Mouse (Mus musculus) liver, adult 2 months (tissue): ENCODE data around the gene Irgc1. TPM values are rescaled to one million over a fixed set of nuclear protein-coding genes. Genes with fewer than 3 reads are reported as not detected.
A peak's percentile ranks its signal among the peaks of the same experiment; 100 is the strongest.

ENCODE experiments used
- DNase-seq: peaks from one replicate; pipeline ENCODE4 v3.0.0-alpha.2; 2011; ENCODE audit warnings: low read depth, low spot score; ENCODE audit errors: extremely low read depth
- H3K27ac ChIP-seq: fragments of 200-500 bp; replicated peaks from 2 replicates; pipeline ENCODE4 v1.5.1; 2012; ENCODE audit warnings: low read depth, mild to moderate bottlenecking, control low read depth, inconsistent platforms, low read length; ENCODE audit not compliant: insufficient read depth
- H3K27me3 ChIP-seq: fragments of 200-500 bp; 2 replicates; pipeline ENCODE4 v1.6.1; 2012; ENCODE audit warnings: mild to moderate bottlenecking, moderate library complexity, low read length, inconsistent platforms; ENCODE audit not compliant: control insufficient read depth, insufficient read depth
- H3K36me3 ChIP-seq: fragments of 200-500 bp; 2 replicates; pipeline ENCODE4 v1.6.1; 2012; ENCODE audit warnings: low read length, inconsistent platforms; ENCODE audit not compliant: control insufficient read depth, insufficient read depth
- H3K4me1 ChIP-seq: fragments of 200-500 bp; 2 replicates; pipeline ENCODE4 v1.6.1; 2011; ENCODE audit warnings: low read length; ENCODE audit not compliant: control insufficient read depth, insufficient read depth
- H3K4me3 ChIP-seq: fragments of 200-500 bp; 2 replicates; pipeline ENCODE4 v1.5.1; 2011; ENCODE audit warnings: low read depth, mild to moderate bottlenecking, control low read depth, low read length, moderate library complexity; ENCODE audit not compliant: insufficient read depth
- H3K79me2 ChIP-seq: fragments of 200-500 bp; 2 replicates; pipeline ENCODE4 v1.6.1; 2012; ENCODE audit warnings: inconsistent platforms, mild to moderate bottlenecking, low read length, moderate library complexity; ENCODE audit not compliant: control insufficient read depth, insufficient read depth
- H3K9ac ChIP-seq: fragments of 200-500 bp; 2 replicates; pipeline ENCODE4 v1.6.1; 2012; ENCODE audit warnings: low read depth, mild to moderate bottlenecking, control low read depth, inconsistent platforms, low read length
- CTCF ChIP-seq: fragments of 200-500 bp; IDR thresholded peaks from 2 replicates; pipeline ENCODE4 v1.5.1; 2011; ENCODE audit warnings: low read depth, low read length, control low read depth
- POLR2A ChIP-seq: fragments of 200-500 bp; IDR thresholded peaks from 2 replicates; pipeline ENCODE4 v1.6.1; 2011; ENCODE audit warnings: low read length, control low read depth; ENCODE audit not compliant: insufficient read depth; ENCODE audit errors: extremely low read depth
- WGBS: fragments of 180-500 bp; shearing (Covaris S2); methylation state at CpG from one replicate; pipeline ENCODE4 v1.1.7; 2018; 5-methylcytosine and 5-hydroxymethylcytosine counted together
- polyA plus RNA-seq: library from polyadenylated mRNA; depleted of rRNA; stranded (reverse); fragments of >200 nt; gene quantifications from 2 replicates; pipeline ENCODE4 v1.2.3, GENCODE M21; 2012; rRNA removed
- total RNA-seq: library from RNA; depleted of rRNA; stranded (reverse); fragments of >200 nt; gene quantifications from 2 replicates; pipeline ENCODE4 v1.2.3, GENCODE M21; 2014; rRNA removed

Irgc1 gene
- total RNA-seq: not detected in 2 replicates
- 0.20 TPM in 1 of 2 replicates, not detected in the other for polyA plus RNA-seq

- WGBS: 65% methylated on average over 9 of the region's 9 CpGs
- H3K36me3 ChIP-seq: no peaks in the 10 kb centered on the region
- no peak within 1 kb of the TSS for H3K9ac ChIP-seq
- TF ChIP-seq CTCF (no peak), POLR2A (no peak)
- no peaks in the 10 kb centered on the region for H3K27me3 ChIP-seq
- no peaks in the 10 kb centered on the region for H3K79me2 ChIP-seq
- H3K4me1 ChIP-seq: no peaks in the 10 kb centered on the region
- H3K4me3 ChIP-seq: no peak within 1 kb of the TSS
- no peak within 1 kb of the TSS for H3K27ac ChIP-seq
- DNase-seq: no peak
Measured at GRCm38 (mm10) chr7:24451855-24452311, at the start of gene Irgc1. TSS of gene Irgc1 (minus strand) at chr7:24452297.

GRCm38 (mm10) chr7:24501492-24501891, 49.4 kb upstream of the Irgc1 start:
- no peak overlapping the region for H3K27ac ChIP-seq
- H3K4me1 ChIP-seq: peaks cover 11% of the 10 kb centered on the region
- no peak for DNase-seq
- H3K79me2 ChIP-seq: no peaks in the 10 kb centered on the region
- WGBS: 45% methylated on average over 21 of the region's 21 CpGs
- H3K4me3 ChIP-seq: no peak overlapping the region
- TF ChIP-seq POLR2A (no peak), CTCF (peak; percentile 56)
- no peak overlapping the region for H3K9ac ChIP-seq
- no peaks in the 10 kb centered on the region for H3K36me3 ChIP-seq
- H3K27me3 ChIP-seq: no peaks in the 10 kb centered on the region

GRCm38 (mm10) chr7:24500929-24501328, 48.8 kb upstream of the Irgc1 start:
- Histone ChIP-seq H3K27me3 (no peaks in the 10 kb centered on the region), H3K4me1 (peaks cover 9% of the 10 kb centered on the region), H3K27ac (no peak overlapping the region), H3K36me3 (no peaks in the 10 kb centered on the region), H3K9ac (no peak overlapping the region), H3K79me2 (no peaks in the 10 kb centered on the region), H3K4me3 (no peak overlapping the region)
- TF ChIP-seq POLR2A (no peak), CTCF (peak; percentile 60)
- 37% methylated on average over 7 of the region's 7 CpGs for WGBS
- no peak for DNase-seq

GRCm38 (mm10) chr7:24499856-24500577, 47.9 kb upstream of the Irgc1 start:
- Histone ChIP-seq H3K4me1 (peaks cover 4% of the 10 kb centered on the region), H3K4me3 (no peak overlapping the region), H3K36me3 (no peaks in the 10 kb centered on the region), H3K9ac (no peak overlapping the region), H3K27me3 (no peaks in the 10 kb centered on the region), H3K79me2 (no peaks in the 10 kb centered on the region), H3K27ac (no peak overlapping the region)
- WGBS: 9% methylated on average over 43 of the region's 43 CpGs
- peak; percentile 59 for DNase-seq
- no peak for TF ChIP-seq POLR2A

- TF ChIP-seq POLR2A (no peak), CTCF (no peak)
- H3K4me1 ChIP-seq: no peaks in the 10 kb centered on the region
Measured at GRCm38 (mm10) chr7:24488303-24488702, 36.2 kb upstream of the Irgc1 start.

GRCm38 (mm10) chr7:24487403-24487802, 35.3 kb upstream of the Irgc1 start:
- WGBS: 14% methylated on average over 3 of the region's 3 CpGs
- Histone ChIP-seq H3K79me2 (no peaks in the 10 kb centered on the region), H3K4me3 (no peak overlapping the region), H3K36me3 (no peaks in the 10 kb centered on the region), H3K9ac (no peak overlapping the region), H3K4me1 (no peaks in the 10 kb centered on the region), H3K27ac (no peak overlapping the region), H3K27me3 (no peaks in the 10 kb centered on the region)
- TF ChIP-seq CTCF (no peak), POLR2A (no peak)
- no peak for DNase-seq

More at GRCm38 (mm10) chr7:24488303-24488702, 36.2 kb upstream of the Irgc1 start:
- Histone ChIP-seq H3K36me3 (no peaks in the 10 kb centered on the region), H3K9ac (no peak overlapping the region), H3K27ac (no peak overlapping the region), H3K79me2 (no peaks in the 10 kb centered on the region), H3K4me3 (no peak overlapping the region), H3K27me3 (no peaks in the 10 kb centered on the region)
- no peak for DNase-seq
- WGBS: 89% methylated on average over 8 of the region's 8 CpGs
